Mouse (Mus musculus) forebrain, embryonic 12.5 days (tissue): ENCODE measurements at regions not wholly inside any gene's neighbourhood (a gene's known extent, or its start where the extent isn't known, plus 50 kb on each side); places are given as distances from the start of the nearest gene placed in this dataset.

Experiments
- ATAC-seq: fragments of 200-750 bp; cut with Nextera tagmentation; 2 replicates; pipeline ENCODE4 v1.8.0; 2017; ENCODE audit warnings: moderate TSS enrichment; ENCODE audit not compliant: low FRiP score
- H3K27ac ChIP-seq: fragments of 300-500 bp; sonication (generic); 2 replicates; pipeline ENCODE4 v1.5.1; 2016; ENCODE audit warnings: mild to moderate bottlenecking
- H3K27me3 ChIP-seq: fragments of 300-500 bp; sonication (generic); 2 replicates; pipeline ENCODE4 v1.6.1; 2016; ENCODE audit warnings: mild to moderate bottlenecking
- H3K36me3 ChIP-seq: fragments of 300-500 bp; sonication (generic); replicated peaks from 2 replicates; pipeline ENCODE4 v1.6.1; 2016; ENCODE audit warnings: mild to moderate bottlenecking
- H3K4me1 ChIP-seq: fragments of 300-500 bp; sonication (generic); 2 replicates; pipeline ENCODE4 v1.6.1; 2016
- H3K4me2 ChIP-seq: fragments of 300-500 bp; sonication (generic); 2 replicates; pipeline ENCODE4 v1.6.1; 2016; ENCODE audit warnings: mild to moderate bottlenecking, moderate library complexity
- H3K4me3 ChIP-seq: fragments of 300-500 bp; sonication (generic); replicated peaks from 2 replicates; pipeline ENCODE4 v1.5.1; 2016; ENCODE audit warnings: mild to moderate bottlenecking
- H3K9ac ChIP-seq: fragments of 300-500 bp; sonication (generic); 2 replicates; pipeline ENCODE4 v1.6.1; 2016; ENCODE audit warnings: mild to moderate bottlenecking
- H3K9me3 ChIP-seq: fragments of 300-500 bp; sonication (generic); 2 replicates; pipeline ENCODE4 v1.6.1; 2016
- whole genome bisulfite sequencing: fragments of 180-500 bp; shearing (Covaris S2); methylation state at CpG from one replicate; pipeline ENCODE4 v1.1.7; 2016; 5-methylcytosine and 5-hydroxymethylcytosine counted together

GRCm38 (mm10) chr5:64598606-64599005 lies 204.6 kb upstream of the Klf3 start:
- Histone ChIP-seq H3K36me3 (no peaks in the 10 kb centered on the region), H3K4me1 (peaks cover 29% of the 10 kb centered on the region), H3K27ac (no peak overlapping the region), H3K4me2 (no peak overlapping the region), H3K9ac (no peak overlapping the region), H3K4me3 (no peak overlapping the region), H3K9me3 (no peaks in the 10 kb centered on the region), H3K27me3 (no peaks in the 10 kb centered on the region)
- 90% methylated on average over 3 of the region's 3 CpGs for WGBS
- no peak for ATAC-seq

- Histone ChIP-seq H3K9ac (no peak overlapping the region), H3K9me3 (no peaks in the 10 kb centered on the region), H3K36me3 (no peaks in the 10 kb centered on the region), H3K4me1 (peaks cover 29% of the 10 kb centered on the region), H3K27me3 (no peaks in the 10 kb centered on the region), H3K4me3 (no peak overlapping the region), H3K27ac (no peak overlapping the region), H3K4me2 (no peak overlapping the region)
- 61% methylated on average over 3 of the region's 3 CpGs for WGBS
- no peak for ATAC-seq
Measured at GRCm38 (mm10) chr5:64599015-64599414, 204.2 kb upstream of the Klf3 start.

GRCm38 (mm10) chr5:64599865-64600288 lies 203.3 kb upstream of the Klf3 start:
- Histone ChIP-seq H3K4me3 (no peak overlapping the region), H3K27me3 (no peaks in the 10 kb centered on the region), H3K9me3 (no peaks in the 10 kb centered on the region), H3K9ac (no peak overlapping the region), H3K27ac (peak overlapping the region; percentile 73; the same call in 1 of the 2 replicates), H3K4me2 (no peak overlapping the region), H3K36me3 (no peaks in the 10 kb centered on the region), H3K4me1 (peaks cover 26% of the 10 kb centered on the region)
- no peak for ATAC-seq
- 67% methylated on average over 13 of the region's 13 CpGs for WGBS

- Histone ChIP-seq H3K27ac (no peak overlapping the region), H3K4me2 (no peak overlapping the region)
Measured at GRCm38 (mm10) chr5:64600392-64600791, 202.8 kb upstream of the Klf3 start.

GRCm38 (mm10) chr5:64600811-64601210 lies 202.4 kb upstream of the Klf3 start:
- Histone ChIP-seq H3K4me1 (peaks cover 17% of the 10 kb centered on the region; the same call in 1 of the 2 replicates), H3K27ac (no peak overlapping the region)
- ATAC-seq: no peak

More at GRCm38 (mm10) chr5:64600392-64600791, 202.8 kb upstream of the Klf3 start:
- Histone ChIP-seq H3K4me1 (peaks cover 21% of the 10 kb centered on the region), H3K9ac (no peak overlapping the region), H3K4me3 (no peak overlapping the region), H3K9me3 (no peaks in the 10 kb centered on the region), H3K27me3 (no peaks in the 10 kb centered on the region), H3K36me3 (no peaks in the 10 kb centered on the region)
- 70% methylated on average over 7 of the region's 7 CpGs for WGBS
- ATAC-seq: no peak

GRCm38 (mm10) chr5:64601285-64601684 lies 201.9 kb upstream of the Klf3 start:
- Histone ChIP-seq H3K4me2 (no peak overlapping the region), H3K36me3 (no peaks in the 10 kb centered on the region), H3K27me3 (no peaks in the 10 kb centered on the region), H3K4me3 (no peak overlapping the region), H3K27ac (no peak overlapping the region), H3K9me3 (no peaks in the 10 kb centered on the region), H3K4me1 (peaks cover 14% of the 10 kb centered on the region; the same call in 1 of the 2 replicates), H3K9ac (no peak overlapping the region)
- ATAC-seq: no peak
- whole genome bisulfite sequencing: 78% methylated on average over 8 of the region's 8 CpGs

More at GRCm38 (mm10) chr5:64600811-64601210, 202.4 kb upstream of the Klf3 start:
- no peak overlapping the region for H3K9ac ChIP-seq
- no peaks in the 10 kb centered on the region for H3K27me3 ChIP-seq
- no peak overlapping the region for H3K4me3 ChIP-seq
- no peaks in the 10 kb centered on the region for H3K36me3 ChIP-seq
- 80% methylated on average over 2 of the region's 2 CpGs for WGBS
- no peaks in the 10 kb centered on the region for H3K9me3 ChIP-seq
- no peak overlapping the region for H3K4me2 ChIP-seq

GRCm38 (mm10) chr5:64601832-64602231 lies 201.4 kb upstream of the Klf3 start:
- ATAC-seq: no peak
- Histone ChIP-seq H3K9ac (no peak overlapping the region), H3K4me3 (no peak overlapping the region), H3K4me1 (peaks cover 11% of the 10 kb centered on the region; the same call in 1 of the 2 replicates), H3K36me3 (no peaks in the 10 kb centered on the region), H3K4me2 (no peak overlapping the region), H3K27me3 (no peaks in the 10 kb centered on the region), H3K9me3 (no peaks in the 10 kb centered on the region), H3K27ac (no peak overlapping the region)
- WGBS: 88% methylated on average over 5 of the region's 5 CpGs

GRCm38 (mm10) chr5:64602356-64602936 lies 200.7 kb upstream of the Klf3 start:
- peaks cover 11% of the 10 kb centered on the region; the same call in 1 of the 2 replicates for H3K4me1 ChIP-seq
- no peaks in the 10 kb centered on the region for H3K36me3 ChIP-seq
- no peak overlapping the region for H3K4me2 ChIP-seq
- no peak overlapping the region for H3K4me3 ChIP-seq
- ATAC-seq: no peak
- 83% methylated on average over 8 of the region's 8 CpGs for WGBS
- H3K9ac ChIP-seq: no peak overlapping the region
- no peaks in the 10 kb centered on the region for H3K27me3 ChIP-seq
- no peak overlapping the region for H3K27ac ChIP-seq
- H3K9me3 ChIP-seq: no peaks in the 10 kb centered on the region

GRCm38 (mm10) chr5:64602996-64603755 lies 200.0 kb upstream of the Klf3 start:
- no peak for ATAC-seq
- no peaks in the 10 kb centered on the region for H3K9me3 ChIP-seq
- no peak overlapping the region for H3K4me2 ChIP-seq
- no peaks in the 10 kb centered on the region for H3K36me3 ChIP-seq
- no peaks in the 10 kb centered on the region for H3K27me3 ChIP-seq
- H3K4me3 ChIP-seq: no peak overlapping the region
- no peak overlapping the region for H3K27ac ChIP-seq
- peaks cover 11% of the 10 kb centered on the region; the same call in 1 of the 2 replicates for H3K4me1 ChIP-seq
- WGBS: 89% methylated on average over 11 of the region's 11 CpGs
- no peak overlapping the region for H3K9ac ChIP-seq

GRCm38 (mm10) chr5:64605171-64605570 lies 198.0 kb upstream of the Klf3 start:
- no peak for ATAC-seq
- Histone ChIP-seq H3K36me3 (no peaks in the 10 kb centered on the region), H3K9me3 (no peaks in the 10 kb centered on the region), H3K4me2 (no peak overlapping the region), H3K27me3 (no peaks in the 10 kb centered on the region), H3K9ac (no peak overlapping the region), H3K27ac (no peak overlapping the region), H3K4me1 (peaks cover 9% of the 10 kb centered on the region), H3K4me3 (no peak overlapping the region)

GRCm38 (mm10) chr5:64605991-64606390 lies 197.2 kb upstream of the Klf3 start:
- no peak for ATAC-seq
- no peaks in the 10 kb centered on the region for H3K36me3 ChIP-seq
- H3K9ac ChIP-seq: no peak overlapping the region
- H3K4me1 ChIP-seq: peaks cover 13% of the 10 kb centered on the region
- 69% methylated on average over 5 of the region's 5 CpGs for WGBS
- H3K9me3 ChIP-seq: no peaks in the 10 kb centered on the region
- H3K27me3 ChIP-seq: no peaks in the 10 kb centered on the region
- no peak overlapping the region for H3K27ac ChIP-seq
- no peak overlapping the region for H3K4me3 ChIP-seq
- H3K4me2 ChIP-seq: no peak overlapping the region

GRCm38 (mm10) chr5:64609378-64610087 lies 193.7 kb upstream of the Klf3 start:
- no peak overlapping the region; the same call in 1 of the 2 replicates for H3K27ac ChIP-seq
- peaks cover 14% of the 10 kb centered on the region for H3K4me1 ChIP-seq
- WGBS: 76% methylated on average over 3 of the region's 3 CpGs
- H3K36me3 ChIP-seq: no peaks in the 10 kb centered on the region
- no peaks in the 10 kb centered on the region for H3K27me3 ChIP-seq
- no peak overlapping the region for H3K4me2 ChIP-seq
- H3K9me3 ChIP-seq: no peaks in the 10 kb centered on the region
- ATAC-seq: no peak
- no peak overlapping the region for H3K9ac ChIP-seq
- no peak overlapping the region for H3K4me3 ChIP-seq
